Mouse (Mus musculus): Measurements from ENCODE around the gene Zfyve16.

DNA sequence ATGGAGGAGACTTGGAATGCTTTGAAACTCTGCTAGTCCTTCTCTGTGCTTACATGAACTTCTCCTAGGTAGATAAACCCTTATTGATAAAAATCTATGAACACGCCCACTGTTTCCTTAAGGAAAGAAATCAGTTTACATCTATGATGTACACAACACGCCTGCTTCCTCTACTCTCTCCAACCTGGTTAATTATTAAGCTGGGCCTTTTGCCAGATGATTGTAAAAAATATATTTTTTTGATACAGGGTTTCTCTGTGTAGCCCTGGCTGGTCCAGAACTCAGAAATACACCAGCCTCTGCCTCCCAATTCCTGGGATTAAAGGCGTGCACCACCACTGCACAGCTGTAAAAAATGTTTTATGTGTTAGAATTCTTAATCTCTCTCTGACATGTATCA, 66.0 kb downstream of the Zfyve16 start:
- no peak for TF ChIP-seq POLR2A (IDR thresholded peaks at IDR 0.05; ENCODE audit: borderline replicate concordance, extremely low read depth, insufficient read depth, insufficient read length, poor library complexity, severe bottlenecking)
- TF ChIP-seq CTCF (IDR thresholded peaks at IDR 0.05; ENCODE audit: borderline replicate concordance, extremely low read depth, insufficient read depth, insufficient read length): no peak
